Mouse (Mus musculus) MN1 (cell line): ENCODE data around the gene Gtf2f2.
"Not testable (repeated sequence)": the region's sequence is repeated elsewhere in the genome, so short reads cannot be mapped to it uniquely, and the experiment has no call there.

ENCODE experiments used
- DNase-seq: peaks from one replicate; pipeline ENCODE4 v3.0.0-alpha.2; 2016; ENCODE audit warnings: low spot score

The Gtf2f2 gene

DNA sequence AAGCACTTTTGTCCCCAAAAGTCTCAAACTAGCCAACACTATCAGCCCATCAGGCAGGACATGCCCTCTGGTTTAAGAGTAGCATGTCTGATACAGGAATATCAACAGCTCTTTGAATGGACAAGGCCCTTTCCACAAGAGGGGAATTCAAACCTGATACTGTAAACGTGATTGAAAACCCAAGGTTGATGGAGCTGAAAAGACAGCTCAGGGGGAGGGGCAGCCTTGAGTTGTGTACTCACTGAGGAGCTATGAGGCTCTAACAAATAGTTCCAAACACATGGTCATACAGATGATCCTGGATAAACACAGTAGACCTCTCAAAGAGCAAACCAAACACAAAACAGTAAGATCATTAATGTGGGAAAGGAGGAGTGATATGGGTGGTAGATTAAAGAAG lies 12.6 kb downstream of the Gtf2f2 start:
- DNase-seq: no peak

GRCm38 (mm10) chr14:75992371-75992770 lies 18.3 kb downstream of the Gtf2f2 start:
- no peak for DNase-seq

GRCm38 (mm10) chr14:75990936-75991335 lies 19.7 kb downstream of the Gtf2f2 start:
- DNase-seq: no peak

DNA sequence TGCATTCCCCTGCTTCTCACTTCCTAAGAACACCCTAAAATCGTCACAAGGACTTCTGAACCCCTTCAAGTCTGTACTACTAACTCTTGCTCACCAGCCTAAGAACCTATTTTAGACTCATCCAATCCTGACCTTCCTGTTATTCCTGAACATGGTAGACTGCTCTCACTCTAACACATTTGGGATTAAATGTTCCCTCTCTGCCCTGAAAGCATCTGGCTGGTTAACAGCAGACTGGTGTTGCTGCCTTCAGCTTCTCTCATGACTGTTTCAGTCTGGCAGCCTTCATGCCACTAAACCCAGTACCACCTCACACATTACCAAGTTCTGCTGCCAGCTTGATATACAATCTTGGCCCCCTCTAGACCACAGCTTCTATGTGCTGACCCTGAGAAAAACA lies 21.5 kb downstream of the Gtf2f2 start:
- no peak for DNase-seq

- DNase-seq: no peak
These were observed 23.7 kb downstream of the Gtf2f2 start for GRCm38 (mm10) chr14:75986878-75987483.

DNA sequence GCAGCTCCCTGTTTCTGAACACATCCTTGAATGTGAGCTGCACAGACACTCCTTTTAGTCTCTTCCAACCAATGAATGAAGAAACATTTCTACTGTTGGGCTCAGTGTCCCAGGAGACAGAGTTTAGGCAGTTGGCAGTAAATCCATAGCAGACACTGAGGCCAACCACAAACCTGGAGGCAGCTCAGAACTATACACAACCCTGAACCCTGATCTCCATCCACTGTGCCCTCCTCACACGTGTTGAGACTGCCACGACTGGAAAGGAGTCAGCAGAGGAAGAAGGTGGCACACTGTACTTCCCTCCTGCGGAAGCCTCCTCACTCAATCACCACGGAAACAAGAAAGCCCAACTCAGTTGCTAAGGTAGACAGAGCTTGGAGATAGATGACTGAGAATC lies 25.6 kb downstream of the Gtf2f2 start:
- no peak for DNase-seq

GRCm38 (mm10) chr14:75983891-75984290 lies 26.8 kb downstream of the Gtf2f2 start:
- no peak for DNase-seq

GRCm38 (mm10) chr14:75981231-75981630 lies 29.4 kb downstream of the Gtf2f2 start:
- DNase-seq: no peak

- DNase-seq: no peak
These were observed 34.6 kb downstream of the Gtf2f2 start for GRCm38 (mm10) chr14:75976107-75976506.

GRCm38 (mm10) chr14:75967291-75967690 lies 43.4 kb downstream of the Gtf2f2 start:
- DNase-seq: peak; percentile 59

DNA sequence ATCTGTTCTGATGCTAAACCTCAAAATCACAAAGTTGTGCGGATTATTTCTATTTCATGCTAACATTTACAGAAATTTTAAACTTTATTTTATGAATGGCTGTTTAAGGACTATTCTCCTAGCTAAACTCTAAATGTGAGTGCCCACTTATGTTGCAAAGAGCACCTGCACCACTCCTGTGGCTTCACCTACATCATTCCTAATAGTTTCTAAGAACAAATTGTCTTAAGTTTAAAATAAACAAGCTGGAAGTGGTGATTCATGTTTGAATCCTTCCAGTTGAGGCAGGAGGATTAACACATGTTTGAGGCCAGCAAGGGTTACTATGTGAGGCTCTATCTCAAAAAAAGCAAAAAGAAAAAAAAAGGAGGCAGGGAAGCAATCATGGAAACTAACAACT lies 46.2 kb downstream of the Gtf2f2 start:
- no peak for DNase-seq

DNA sequence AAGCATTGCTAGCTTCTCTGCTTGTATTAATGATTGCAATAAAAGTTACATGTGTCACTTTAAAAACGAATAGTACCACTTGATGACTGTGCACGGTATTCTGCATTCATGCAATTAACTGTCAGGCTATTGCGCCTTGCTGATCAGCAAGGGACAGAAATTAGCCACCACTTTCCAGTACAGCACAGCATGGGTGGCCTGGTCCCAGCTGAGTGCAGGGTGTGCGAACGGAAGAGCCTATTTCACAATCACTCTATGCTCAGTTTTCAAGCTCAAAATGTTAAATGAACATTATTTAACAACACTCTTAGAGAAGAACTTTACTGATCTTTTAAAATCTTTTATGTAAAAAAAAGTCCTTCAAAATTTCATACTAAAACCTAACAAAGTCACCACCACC lies 46.7 kb downstream of the Gtf2f2 start:
- DNase-seq: no peak

DNA sequence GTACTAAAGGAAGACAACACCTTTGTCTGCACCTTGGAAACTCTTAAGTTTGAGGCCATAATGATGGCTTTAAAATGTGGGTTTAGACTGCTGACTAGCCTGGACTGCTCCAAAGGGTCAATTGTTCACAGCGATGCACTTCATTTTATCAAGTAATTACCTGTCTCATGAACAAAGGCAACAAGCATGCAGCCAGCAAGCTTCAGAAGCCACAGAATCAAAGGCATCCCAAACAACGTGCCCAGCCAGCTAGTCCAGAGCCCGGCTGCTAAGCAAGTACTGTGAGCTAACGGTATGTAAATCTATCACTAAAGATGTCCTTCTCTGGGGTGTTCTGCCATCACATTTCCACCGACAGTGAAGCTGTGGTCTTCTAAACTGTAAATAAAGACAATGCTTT lies 47.5 kb downstream of the Gtf2f2 start:
- no peak for DNase-seq

DNA sequence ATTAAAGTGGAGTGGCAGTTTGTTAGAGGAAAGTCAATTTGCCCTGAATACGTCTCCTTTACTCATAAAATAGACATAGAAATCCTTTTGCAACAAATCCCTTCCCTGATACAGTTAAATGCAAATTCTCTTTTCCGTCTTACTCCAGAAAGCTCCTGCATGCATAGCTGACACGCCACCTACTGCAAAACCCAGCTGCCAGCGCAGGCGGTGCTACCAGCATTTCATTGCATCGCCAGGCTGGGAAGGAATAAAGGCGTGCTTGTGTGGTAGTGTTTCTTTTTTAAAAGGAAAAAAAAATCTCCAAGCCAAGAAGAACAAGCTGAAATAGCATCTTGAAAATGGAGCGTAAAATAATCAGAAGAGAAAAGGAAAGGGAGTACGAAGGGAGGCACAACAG lies 48.4 kb downstream of the Gtf2f2 start:
- no peak for DNase-seq

DNA sequence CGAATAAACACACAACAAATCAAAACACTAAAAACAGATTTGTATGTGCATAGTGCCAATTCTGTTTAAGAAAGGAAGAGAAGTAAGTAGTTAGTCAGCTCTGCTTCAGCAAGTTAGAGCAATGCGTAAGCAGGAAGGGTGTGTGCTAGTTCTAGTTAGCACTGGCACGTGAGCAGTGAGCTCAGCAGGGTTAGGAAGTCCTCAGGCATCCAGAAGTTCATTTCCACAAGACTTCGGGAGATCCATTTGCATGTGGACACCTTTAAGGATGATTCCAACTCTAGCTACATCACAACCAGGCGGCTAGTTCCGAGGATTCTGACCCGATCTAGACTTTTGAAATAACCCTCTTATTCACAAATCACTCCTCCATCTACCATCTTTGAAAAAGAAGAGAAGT lies 55.9 kb downstream of the Gtf2f2 start, which contains the start of gene Kctd4:
Gene Kctd4, plus strand, starts transcription at position 244 of the 400 bp plus-strand sequence.
- no peak for DNase-seq

DNA sequence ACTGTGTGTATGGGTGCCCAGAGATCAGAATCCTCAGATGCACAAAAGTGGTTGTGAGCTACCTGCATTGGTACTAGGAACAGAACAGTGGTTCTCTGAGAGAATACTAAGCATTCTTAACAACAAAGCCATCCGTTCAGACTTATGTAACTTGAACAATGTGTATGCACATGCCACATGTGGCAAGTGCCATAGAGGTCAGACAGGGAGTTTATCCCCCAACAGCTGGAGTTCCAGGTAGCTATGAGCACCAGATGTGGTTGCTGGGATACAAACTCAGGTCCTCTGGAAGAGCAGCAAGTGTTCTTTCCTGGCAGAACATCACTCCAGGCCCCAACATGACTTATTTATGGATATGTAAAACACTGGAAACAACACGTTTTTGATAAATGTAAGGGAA lies 57.7 kb downstream of the Gtf2f2 start:
- DNase-seq: no peak

- DNase-seq: no peak
These were observed 63.0 kb downstream of the Gtf2f2 start for GRCm38 (mm10) chr14:75947674-75948073.

GRCm38 (mm10) chr14:75942365-75942764 lies 68.3 kb downstream of the Gtf2f2 start:
- no peak for DNase-seq

GRCm38 (mm10) chr14:75941500-75941899 lies 69.2 kb downstream of the Gtf2f2 start:
- DNase-seq: no peak

DNA sequence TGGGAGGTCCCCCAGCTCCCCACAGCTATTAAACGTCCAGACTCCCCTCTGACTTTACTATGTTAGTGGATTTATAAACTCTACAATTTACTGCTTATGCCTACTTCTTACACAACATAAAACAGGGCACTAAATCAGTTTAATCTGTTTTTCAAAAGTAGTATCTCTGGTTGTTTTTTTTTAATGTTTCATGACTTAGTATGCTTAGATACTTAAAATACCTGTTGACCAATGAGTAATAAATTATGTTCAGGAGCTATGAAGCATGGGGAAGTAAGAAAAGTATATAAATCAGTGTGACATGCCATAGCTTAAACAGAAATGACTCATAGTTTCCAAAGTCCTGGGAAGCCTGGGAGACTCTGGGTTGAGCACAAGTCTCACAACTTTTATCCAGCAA lies 73.0 kb downstream of the Gtf2f2 start:
- no peak for DNase-seq

DNA sequence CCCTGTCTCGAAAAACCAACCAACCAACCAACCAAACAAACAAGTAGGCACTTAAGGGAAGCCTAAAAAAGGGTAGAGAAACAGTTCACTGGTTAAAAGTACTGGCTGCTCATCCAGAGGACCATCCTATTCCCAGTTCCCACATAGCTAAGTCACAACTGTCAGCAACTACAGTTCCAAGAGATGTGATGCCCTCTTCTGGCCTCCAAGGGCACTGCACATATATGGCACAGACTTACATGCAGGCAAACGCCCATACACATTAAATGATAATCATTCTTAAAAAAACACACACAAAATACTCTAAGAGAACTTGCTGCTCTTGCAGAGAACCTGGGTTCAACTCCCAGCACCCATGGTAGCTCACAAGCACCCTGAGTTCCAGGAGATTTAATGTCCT lies 76.3 kb downstream of the Gtf2f2 start:
- no peak for DNase-seq

DNA sequence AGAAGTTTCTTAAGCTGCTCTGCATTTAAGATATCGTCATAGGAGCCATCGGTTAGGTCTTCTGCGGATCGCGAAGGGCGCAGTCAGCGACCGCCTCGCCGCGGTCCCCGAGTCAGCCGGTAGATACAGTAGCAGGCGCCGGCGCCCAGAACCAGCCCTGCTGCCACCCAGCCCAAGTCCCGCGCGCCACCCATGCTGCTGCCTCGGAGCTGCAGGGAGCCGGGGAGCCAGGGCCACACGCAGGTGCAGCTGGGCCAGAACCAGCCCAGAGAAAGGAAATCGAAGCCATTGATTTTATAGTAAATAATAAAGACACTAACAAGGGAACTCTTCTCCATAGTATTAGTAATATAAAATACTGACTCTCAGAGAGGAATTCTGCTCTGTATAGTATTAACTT lies 79.4 kb downstream of the Gtf2f2 start:
- no peak for DNase-seq

DNA sequence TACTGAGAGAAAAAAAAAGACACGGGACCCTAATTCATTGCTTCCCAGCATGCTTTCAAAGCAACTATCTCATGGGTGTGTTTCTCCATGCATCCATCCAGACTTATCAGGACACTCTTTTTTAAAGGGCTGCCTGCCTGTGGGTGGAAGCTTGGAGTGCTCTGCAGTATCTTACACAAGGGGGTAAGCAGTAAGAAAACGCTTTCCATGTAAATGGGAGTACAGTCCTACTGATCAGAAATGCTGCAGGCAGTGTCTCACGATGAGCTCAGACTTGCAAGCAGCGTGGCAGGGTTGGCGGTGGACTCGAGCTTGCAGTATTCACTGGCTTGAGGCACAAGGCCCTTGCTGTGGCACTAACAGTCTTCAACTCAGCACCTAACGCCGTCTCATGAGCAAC lies 81.0 kb downstream of the Gtf2f2 start:
- not testable (repeated sequence) for DNase-seq

GRCm38 (mm10) chr14:75923314-75924052 lies 87.2 kb downstream of the Gtf2f2 start:
- no peak for DNase-seq
